Mouse (Mus musculus) liver, adult 2 months (tissue): ENCODE measurements around the gene Rcbtb2.

Experiments
- CTCF ChIP-seq: fragments of 200-500 bp; IDR thresholded peaks from 2 replicates; pipeline ENCODE4 v1.5.1; 2011; ENCODE audit warnings: low read depth, low read length, control low read depth
- POLR2A ChIP-seq: fragments of 200-500 bp; IDR thresholded peaks from 2 replicates; pipeline ENCODE4 v1.6.1; 2011; ENCODE audit warnings: low read length, control low read depth; ENCODE audit not compliant: insufficient read depth; ENCODE audit errors: extremely low read depth

- TF ChIP-seq POLR2A (no peak), CTCF (no peak)
Observed at GRCm38 (mm10) chr14:73234468-73235031, 111.7 kb downstream of the Rcbtb2 start.
